Mouse (Mus musculus) embryonic fibroblast, embryonic 13.5 days (primary cell): ENCODE results near the gene Rasal2.

Experiments used
- CTCF ChIP-seq: IDR thresholded peaks from 2 replicates; pipeline ENCODE4 v1.5.1; 2011; ENCODE audit warnings: mild to moderate bottlenecking, control low read depth, low read length, moderate library complexity, borderline replicate concordance; ENCODE audit not compliant: insufficient read depth
- POLR2A ChIP-seq: IDR thresholded peaks from 2 replicates; pipeline ENCODE4 v1.6.1; 2011; ENCODE audit warnings: low read depth, mild to moderate bottlenecking, control low read depth, low read length, moderate library complexity

DNA sequence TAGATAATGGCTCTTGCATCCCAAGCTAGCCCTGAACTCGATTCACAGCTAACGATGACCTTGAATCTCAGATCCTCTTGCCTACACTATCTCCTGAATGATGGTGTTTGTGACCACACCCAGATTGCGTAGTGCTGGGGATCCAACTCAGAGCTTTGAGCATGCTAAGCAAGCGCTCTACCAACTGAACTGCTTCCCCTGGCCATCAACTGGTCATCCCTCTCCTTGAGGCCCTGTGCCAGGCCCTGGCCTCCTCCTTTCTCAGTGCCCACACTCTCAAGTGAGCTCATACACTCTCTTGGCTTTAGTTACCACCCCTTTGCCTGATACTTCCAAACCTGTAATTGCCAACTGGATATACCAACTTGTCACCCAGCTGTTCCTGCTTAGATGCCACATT, 22.0 kb upstream of the Rasal2 start:
- TF ChIP-seq CTCF = no peak
- TF ChIP-seq POLR2A = no peak
